Mouse (Mus musculus) kidney, postnatal 10 days (tissue): Measurements from ENCODE around the gene Usp6nl.

Source experiments
- DNase-seq: peaks from one replicate; pipeline ENCODE4 v3.0.0; 2021; ENCODE audit warnings: mixed read lengths

Usp6nl gene

DNA sequence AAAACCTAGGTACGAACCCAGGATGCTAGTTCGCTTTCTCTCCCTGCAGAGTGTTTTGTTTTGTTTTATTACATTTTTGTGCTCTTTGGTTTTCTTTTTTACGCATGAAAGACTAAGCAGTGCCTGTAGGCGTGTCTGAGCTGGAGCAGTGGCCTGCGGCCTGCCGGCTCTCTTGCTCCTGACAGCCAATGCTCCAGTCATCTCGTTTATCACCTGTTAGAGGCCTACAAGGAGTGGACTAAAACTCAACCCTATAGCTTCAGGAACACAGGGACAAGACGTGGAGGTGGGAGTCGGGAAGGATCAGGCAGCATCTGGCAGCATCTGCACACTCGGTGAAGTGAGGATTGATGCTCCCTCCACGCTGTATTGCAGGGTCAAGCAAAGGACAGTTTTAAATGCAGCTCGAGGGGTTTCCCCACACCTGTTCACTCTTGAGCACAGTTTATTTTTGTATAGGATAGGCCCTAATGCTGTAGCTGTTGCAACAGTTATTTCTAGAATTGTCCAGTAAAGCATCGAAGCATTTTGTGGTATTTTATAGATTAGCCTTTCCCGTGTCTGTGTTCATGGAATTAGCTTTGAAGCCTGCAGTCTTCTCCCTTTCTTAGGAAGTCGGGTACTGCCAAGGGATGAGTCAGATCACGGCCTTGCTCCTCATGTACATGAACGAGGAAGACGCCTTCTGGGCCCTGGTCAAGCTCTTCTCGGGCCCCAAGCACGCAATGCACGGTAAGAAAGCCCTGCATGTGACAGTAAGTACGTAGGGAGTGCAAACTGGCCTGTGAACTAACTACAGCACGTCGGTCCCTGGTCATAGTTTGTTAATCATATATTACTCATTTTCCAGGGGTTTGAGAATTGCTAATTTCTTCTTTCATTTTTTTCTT lies 101.4 kb downstream of the Usp6nl start:
- no peak for DNase-seq

DNA sequence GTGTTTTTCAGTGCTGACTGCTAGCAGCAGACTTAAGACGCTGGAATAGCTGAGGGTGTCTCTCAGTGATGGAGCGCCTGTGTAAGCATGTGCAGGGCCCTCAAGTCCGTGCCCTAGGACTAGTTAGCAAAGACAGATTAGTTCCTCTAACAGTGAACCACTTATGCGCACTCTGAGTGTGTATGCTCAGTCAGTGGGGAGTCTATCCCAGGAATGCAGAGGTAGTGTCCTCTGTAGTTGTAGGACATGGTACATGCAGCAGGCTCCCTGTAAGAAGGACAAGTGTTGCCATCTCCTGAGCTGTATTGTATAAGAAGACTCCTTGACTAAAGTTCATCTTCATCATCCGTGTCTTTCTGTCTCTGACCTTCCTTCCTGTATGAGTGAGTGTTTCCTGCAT lies 102.4 kb downstream of the Usp6nl start:
- no peak for DNase-seq

- DNase-seq: peak; percentile 72
Observed at GRCm38 (mm10) chr2:6436085-6436950, 113.9 kb downstream of the Usp6nl start.

DNA sequence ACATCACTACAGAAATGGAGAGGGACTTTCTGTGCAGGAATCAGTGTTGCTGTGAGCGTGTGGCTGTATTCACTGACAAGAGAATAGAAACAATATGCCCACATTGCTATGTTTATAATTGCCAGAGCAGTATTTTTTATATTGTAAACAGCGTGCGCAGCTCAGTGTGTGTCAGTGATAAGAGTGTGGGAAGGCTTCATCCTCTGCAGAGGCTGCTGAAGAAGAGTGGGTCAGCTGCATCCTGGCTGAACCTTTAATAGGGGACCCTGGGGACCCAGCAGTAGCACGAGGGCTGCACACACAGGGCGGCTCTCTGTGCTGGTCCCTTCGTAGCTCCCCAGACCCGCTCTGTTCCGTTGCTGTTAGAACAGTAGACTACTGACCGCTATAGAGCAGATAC lies 119.2 kb downstream of the Usp6nl start:
- no peak for DNase-seq

GRCm38 (mm10) chr2:6442302-6442701 lies 119.8 kb downstream of the Usp6nl start:
- no peak for DNase-seq

DNA sequence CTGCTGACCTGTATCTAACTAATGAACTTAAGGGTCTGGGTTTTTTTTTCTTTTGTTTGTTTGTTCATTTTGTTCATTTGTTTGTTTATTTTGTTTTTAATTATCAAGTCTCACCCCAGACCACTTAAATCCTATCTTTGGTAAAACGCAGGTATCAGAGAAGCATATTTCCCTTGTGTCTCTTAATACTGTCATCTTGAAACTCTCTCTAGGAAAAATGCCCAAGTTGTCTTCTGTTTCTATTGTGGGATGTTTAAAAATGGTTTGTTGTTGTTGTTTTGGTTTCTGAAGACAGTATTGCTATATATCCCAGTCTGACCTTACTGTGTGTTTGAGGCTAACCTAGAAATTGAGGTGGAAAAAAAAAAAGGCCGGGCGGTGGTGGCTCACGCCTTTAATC lies 121.5 kb downstream of the Usp6nl start:
- DNase-seq: no peak

DNA sequence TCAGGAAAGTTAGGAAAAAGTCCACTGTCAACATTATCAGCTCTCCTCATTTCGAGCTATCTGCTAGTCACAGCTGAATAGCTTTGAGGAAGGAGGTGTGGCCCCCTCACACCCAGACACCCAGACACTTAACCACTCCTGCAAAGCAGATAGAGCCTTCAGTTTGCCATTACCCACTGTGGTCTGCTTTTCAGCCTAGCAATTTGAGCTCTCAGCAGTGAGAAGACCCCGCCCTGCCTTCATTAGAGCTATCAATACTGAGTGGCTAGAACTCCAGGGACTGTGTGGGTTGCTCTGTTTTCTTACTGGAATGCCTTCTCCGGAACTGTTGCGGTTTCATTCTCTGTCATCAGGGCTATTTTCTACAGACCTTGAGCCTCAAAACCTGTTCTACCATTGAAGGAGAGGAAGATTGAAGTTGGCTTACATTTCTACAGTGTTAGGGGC lies 122.3 kb downstream of the Usp6nl start:
- no peak for DNase-seq

GRCm38 (mm10) chr2:6445858-6446257 lies 123.4 kb downstream of the Usp6nl start:
- DNase-seq: no peak

GRCm38 (mm10) chr2:6448880-6449279 lies 126.4 kb downstream of the Usp6nl start:
- DNase-seq: no peak

DNA sequence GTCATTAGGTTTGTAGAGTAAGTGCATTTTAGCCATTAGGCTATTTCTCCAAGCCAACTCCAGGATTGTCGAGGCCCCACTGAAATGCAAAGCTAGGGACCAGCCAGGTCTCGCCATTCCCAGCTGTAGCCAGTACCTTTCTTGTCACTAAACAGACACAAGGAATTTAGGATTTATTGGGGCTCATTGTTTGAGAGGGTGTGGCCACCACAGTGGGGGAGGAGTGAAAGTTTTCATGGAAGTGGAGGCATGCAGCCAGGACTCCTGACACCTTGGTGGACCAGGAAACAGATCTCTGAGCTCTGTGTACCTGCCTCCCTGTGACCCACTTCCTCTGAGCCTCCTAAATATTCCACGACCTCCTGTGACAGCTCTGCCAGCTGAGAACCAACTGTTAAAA lies 127.2 kb downstream of the Usp6nl start:
- DNase-seq: no peak

DNA sequence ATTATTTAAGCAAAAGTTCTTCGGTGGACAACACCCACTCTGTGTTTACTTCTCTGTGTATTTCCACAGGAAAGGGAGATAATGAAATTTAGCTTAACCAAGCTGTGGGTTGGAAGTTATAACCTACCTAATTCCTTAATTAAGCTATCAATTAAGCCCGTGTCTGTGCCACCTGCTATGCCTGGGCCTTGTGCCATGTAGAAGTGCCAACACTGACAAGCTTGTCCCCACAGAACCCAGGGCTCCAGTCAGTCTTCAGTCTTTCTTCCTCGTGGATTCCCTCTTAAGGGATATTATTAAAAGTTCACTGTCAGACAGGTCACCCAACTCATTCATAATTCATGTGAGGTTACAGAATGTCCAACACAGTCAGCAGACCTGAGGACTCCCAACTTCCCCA lies 128.1 kb downstream of the Usp6nl start:
- no peak for DNase-seq

- no peak for DNase-seq
Observed at GRCm38 (mm10) chr2:6454941-6455516, 132.6 kb downstream of the Usp6nl start.

- peak; percentile 43 for DNase-seq
Observed at GRCm38 (mm10) chr2:6459282-6460047, 137.0 kb downstream of the Usp6nl start.

DNA sequence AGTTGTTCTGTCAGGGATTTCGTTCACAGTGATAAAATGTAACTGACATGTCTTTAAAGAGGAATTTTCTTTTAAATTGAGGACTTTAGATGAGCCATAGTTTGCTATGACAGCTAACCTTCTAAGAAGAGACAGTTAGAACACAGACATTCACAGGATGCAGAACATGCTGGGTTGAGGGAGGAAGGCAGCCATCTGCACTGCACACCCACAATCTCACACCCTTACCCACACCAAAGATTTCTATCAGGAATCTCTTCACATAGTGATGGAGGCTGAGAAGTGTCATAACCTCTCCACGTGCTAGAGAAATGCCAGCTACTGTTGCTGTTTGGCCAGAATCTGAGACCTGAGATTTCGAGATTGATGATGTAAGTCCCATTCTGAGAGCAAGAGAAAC lies 139.8 kb downstream of the Usp6nl start:
- DNase-seq: no peak

DNA sequence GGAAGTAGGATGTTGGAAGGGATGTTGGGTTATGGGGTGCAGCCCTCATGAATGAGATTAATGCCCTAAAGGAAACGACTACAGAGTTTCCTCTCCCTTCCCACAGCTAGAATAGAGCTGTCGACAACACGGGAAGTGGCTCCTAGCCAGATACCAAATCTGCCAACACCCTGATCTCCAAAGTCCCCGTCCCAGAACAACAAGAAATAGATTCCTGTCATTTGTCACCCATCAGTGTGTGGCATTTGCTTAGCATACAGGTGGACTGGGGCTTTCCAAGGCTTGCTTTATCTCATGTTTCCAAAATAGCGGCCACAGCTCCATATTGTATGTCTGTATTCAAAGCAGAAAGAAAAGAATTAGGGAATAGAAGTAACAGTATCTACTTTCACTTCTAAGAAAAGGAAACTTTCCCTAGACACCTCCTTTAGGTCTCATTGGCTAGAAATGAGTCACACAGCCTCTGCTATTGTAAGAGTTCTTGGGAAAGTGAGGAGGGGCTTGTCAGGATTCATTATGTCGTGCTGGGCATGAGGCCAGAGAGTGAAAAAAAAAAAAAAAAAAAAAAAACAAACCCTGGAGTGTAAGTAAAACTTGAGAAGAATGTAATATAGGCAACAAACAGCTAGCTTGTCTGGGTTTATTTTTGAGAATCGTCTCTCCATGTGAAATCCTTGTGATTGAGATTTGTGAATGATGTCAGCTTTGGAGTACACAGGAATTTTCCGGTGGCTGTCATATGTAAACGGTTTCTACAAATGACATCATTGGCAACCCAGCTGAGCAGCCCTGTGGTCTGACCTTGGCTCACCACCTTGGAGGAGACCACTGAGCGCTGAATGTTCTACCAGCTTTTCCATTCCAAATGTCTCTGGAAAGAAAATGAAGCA lies 141.6 kb downstream of the Usp6nl start:
- peak; percentile 72 for DNase-seq

DNA sequence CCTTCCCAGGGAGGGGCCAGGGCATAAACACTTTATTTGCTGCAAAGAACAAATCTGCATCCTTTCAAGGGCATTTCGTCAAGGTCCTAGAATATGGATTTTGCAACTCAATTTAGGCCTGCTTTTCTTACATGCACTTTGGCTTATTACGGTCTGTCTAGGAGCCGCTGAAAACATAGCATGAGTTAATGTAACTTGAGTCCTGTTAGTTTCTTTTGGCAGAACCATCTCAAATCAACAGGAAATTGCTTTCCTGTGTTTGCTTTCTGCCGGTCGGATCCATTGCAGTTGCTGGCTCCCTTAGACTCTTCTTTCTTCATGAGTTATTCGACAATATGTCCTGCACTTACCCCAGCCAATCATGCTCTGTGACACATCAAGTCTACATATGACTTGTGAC lies 143.9 kb downstream of the Usp6nl start:
- no peak for DNase-seq

- no peak for DNase-seq
Observed at GRCm38 (mm10) chr2:6467318-6467717, 144.9 kb downstream of the Usp6nl start.

DNA sequence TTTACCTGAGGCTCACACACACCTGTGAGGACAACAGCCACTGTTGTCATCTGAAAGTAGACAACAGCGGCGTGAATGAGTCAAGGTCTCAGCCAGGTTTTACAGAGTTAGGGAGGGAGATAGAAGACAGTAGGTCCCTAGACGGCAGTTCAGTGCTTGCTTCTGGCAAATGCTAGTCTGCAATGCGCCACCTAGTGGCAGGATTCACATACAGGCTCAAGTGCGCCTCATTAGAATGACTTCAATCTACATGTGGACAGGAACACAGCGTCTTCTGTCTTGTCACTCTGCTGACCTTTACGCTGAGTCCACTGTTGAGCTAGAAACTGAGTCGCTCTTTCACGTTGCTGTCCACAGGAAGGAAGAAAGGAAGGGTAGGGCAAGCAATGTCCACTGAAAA lies 146.7 kb downstream of the Usp6nl start:
- peak; percentile 88 for DNase-seq

DNA sequence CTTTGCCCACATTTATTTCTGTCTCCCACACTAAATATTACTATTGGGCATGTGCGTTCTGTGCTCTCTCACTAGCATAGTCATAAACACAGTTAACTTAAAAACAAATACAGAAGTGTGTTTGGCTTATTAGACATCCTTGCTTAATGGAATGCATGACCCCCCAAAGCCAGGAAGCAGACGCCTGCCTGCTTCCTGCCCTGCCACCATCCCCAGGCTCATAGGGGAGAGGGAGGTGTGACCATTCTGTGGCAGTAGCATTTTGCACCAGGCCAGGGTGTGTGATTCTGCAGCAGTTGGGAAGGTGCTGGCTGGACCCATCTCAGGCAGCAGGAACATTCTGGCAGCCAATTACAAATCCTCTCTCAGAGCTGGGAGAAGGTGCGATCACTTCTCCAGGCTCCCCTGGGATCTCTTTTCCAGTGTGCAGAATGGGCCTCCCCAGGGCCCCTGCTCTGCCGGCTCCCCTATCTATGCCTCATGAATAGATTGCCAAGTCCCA lies 148.7 kb downstream of the Usp6nl start:
- DNase-seq: peak; percentile 38

DNA sequence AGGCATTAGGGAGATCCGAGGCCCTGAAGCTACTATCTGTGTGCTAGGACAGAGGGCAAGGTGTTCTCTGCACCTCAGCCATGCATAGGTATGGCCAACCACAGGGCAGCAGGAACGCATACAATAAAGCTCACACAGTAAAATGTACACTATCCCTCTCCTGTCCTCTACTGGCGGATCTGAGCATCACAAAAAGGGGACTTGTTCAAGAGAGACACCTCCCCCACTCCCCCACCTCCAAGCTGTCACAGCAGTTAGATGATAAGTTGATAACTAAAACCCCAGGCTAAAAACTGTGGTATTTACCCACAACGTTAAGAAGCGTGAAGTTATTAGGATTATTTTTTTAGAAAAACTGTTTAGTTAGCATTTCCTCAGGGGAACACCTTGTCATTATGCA lies 151.4 kb downstream of the Usp6nl start:
- no peak for DNase-seq

GRCm38 (mm10) chr2:6477884-6478283 lies 155.4 kb downstream of the Usp6nl start:
- DNase-seq: no peak
